Mouse (Mus musculus): ENCODE data around the gene Cc2d2a.

The Cc2d2a gene

DNA sequence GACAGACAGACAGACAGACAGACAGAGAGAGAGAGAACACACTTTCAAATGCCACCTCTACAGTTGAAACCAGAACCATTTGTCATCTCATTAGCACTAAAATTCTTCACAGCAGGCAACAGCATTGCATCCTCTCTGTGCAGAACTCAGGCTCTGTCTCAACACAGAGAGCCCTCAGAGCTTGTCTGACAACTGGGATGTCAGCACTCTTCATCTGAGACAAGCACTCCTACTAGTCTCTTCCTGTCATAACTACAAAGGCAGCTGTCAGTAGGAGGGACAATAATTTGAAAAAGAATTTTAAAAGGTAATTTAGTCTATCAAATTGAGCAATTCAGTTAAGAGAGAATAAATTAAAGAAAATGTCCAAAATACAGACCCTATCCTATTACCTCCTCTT, 37.1 kb downstream of the Cc2d2a start:
- Histone ChIP-seq H3K4me1 (replicated peaks; ENCODE audit: low read depth, low read length) (0 out of 2 replicates have a peak, but pooled peaks cover 4% of the 10 kb centered on the region), H3K4me3 (replicated peaks; ENCODE audit: low read length) (no peak overlapping the region), H3K36me3 (ENCODE audit: insufficient read depth, low read length) (peaks cover 15% of the 10 kb centered on the region), H3K9me3 (ENCODE audit: low read length) (peaks cover 8% of the 10 kb centered on the region; the same call in 1 of the 2 replicates), H3K27me3 (ENCODE audit: insufficient read depth, low read length) (no peaks in the 10 kb centered on the region)
- TF ChIP-seq CTCF (conservative IDR thresholded peaks at IDR 0.05; ENCODE audit: low read length) (no peak), POU5F1 (IDR thresholded peaks at IDR 0.05; ENCODE audit: borderline replicate concordance, low read length) (no peak), NANOG (IDR thresholded peaks at IDR 0.05; ENCODE audit: borderline replicate concordance, low read length) (no peak)

DNA sequence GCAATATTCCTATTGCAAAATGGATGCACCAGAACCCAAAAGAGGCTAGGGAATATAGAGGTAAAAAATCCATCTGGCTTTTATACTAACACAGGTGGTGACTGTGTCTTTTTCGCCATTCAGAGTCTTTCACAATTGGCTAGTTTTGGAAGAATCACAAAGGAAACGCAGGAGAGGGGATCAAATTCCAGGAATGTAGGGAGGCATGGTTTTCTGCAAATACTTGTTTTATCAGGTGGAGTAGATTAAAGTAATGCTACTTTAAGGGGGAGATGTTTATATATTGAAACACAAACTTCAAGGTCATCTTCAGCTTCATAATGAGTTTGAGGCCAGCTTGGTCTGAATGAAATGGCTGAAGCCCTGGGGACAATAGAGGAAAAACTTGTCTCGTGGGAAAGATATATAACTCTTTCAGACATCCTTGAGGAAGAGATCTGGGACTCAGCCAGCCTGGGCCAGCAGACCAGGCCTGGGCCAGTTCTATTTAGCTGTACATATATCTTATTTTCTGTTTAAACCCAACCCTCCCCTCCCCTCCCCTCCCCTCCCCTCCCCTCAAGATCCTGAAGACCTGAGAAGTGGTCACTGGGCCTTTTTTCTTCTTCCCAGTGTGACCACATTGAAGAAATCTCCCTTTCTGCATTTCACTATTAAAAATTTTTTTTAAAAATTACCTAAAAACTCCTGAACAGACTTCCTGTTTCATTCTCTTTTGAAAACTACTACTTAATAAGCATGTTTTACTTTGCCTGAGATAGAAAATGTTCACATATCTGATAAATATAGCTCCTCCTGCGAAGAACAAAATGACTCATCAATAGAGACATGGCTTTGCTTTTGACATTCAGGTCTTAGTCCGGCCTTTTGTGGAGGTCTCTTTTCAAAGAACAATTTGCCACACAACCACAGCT, 59.6 kb downstream of the Cc2d2a start:
- no peaks in the 10 kb centered on the region for H3K4me1 ChIP-seq (replicated peaks; ENCODE audit: low read depth, low read length)
- H3K4me3 ChIP-seq (replicated peaks; ENCODE audit: low read length) = no peak overlapping the region
- TF ChIP-seq NANOG (IDR thresholded peaks at IDR 0.05; ENCODE audit: borderline replicate concordance, low read length) (no peak), POU5F1 (IDR thresholded peaks at IDR 0.05; ENCODE audit: borderline replicate concordance, low read length) (no peak), CTCF (conservative IDR thresholded peaks at IDR 0.05; ENCODE audit: low read length) (no peak)
- no peaks in the 10 kb centered on the region for H3K27me3 ChIP-seq (ENCODE audit: insufficient read depth, low read length)
- no peaks in the 10 kb centered on the region for H3K9me3 ChIP-seq (ENCODE audit: low read length)
- peaks cover 14% of the 10 kb centered on the region; the same call in 1 of the 2 replicates for H3K36me3 ChIP-seq (ENCODE audit: insufficient read depth, low read length)

GRCm38 (mm10) chr5:43722452-43722783, 60.3 kb downstream of the Cc2d2a start:
- TF ChIP-seq NANOG (IDR thresholded peaks at IDR 0.05; ENCODE audit: borderline replicate concordance, low read length) = no peak
- no peak for TF ChIP-seq POU5F1 (IDR thresholded peaks at IDR 0.05; ENCODE audit: borderline replicate concordance, low read length)
- TF ChIP-seq CTCF (conservative IDR thresholded peaks at IDR 0.05; ENCODE audit: low read length) = no peak
- peaks cover 14% of the 10 kb centered on the region; the same call in 1 of the 2 replicates for H3K36me3 ChIP-seq (ENCODE audit: insufficient read depth, low read length)

GRCm38 (mm10) chr5:43723830-43724229, 61.7 kb downstream of the Cc2d2a start:
- Histone ChIP-seq H3K4me3 (replicated peaks; ENCODE audit: low read length) (no peak overlapping the region), H3K4me1 (replicated peaks; ENCODE audit: low read depth, low read length) (no peaks in the 10 kb centered on the region), H3K9me3 (ENCODE audit: low read length) (no peaks in the 10 kb centered on the region), H3K36me3 (ENCODE audit: insufficient read depth, low read length) (0 out of 2 replicates have a peak, but pooled peaks cover 12% of the 10 kb centered on the region), H3K27me3 (ENCODE audit: insufficient read depth, low read length) (no peaks in the 10 kb centered on the region)
- TF ChIP-seq CTCF (conservative IDR thresholded peaks at IDR 0.05; ENCODE audit: low read length) = no peak
- TF ChIP-seq NANOG (IDR thresholded peaks at IDR 0.05; ENCODE audit: borderline replicate concordance, low read length) = no peak
- TF ChIP-seq POU5F1 (IDR thresholded peaks at IDR 0.05; ENCODE audit: borderline replicate concordance, low read length) = no peak

More at GRCm38 (mm10) chr5:43722452-43722783, 60.3 kb downstream of the Cc2d2a start:
- Histone ChIP-seq H3K9me3 (ENCODE audit: low read length) (no peaks in the 10 kb centered on the region), H3K4me3 (replicated peaks; ENCODE audit: low read length) (no peak overlapping the region), H3K27me3 (ENCODE audit: insufficient read depth, low read length) (no peaks in the 10 kb centered on the region), H3K4me1 (replicated peaks; ENCODE audit: low read depth, low read length) (no peaks in the 10 kb centered on the region)

GRCm38 (mm10) chr5:43728375-43729165, 66.4 kb downstream of the Cc2d2a start:
- no peak overlapping the region for H3K4me3 ChIP-seq (replicated peaks; ENCODE audit: low read length)
- TF ChIP-seq POU5F1 (IDR thresholded peaks at IDR 0.05; ENCODE audit: borderline replicate concordance, low read length) (no peak), CTCF (conservative IDR thresholded peaks at IDR 0.05; ENCODE audit: low read length) (no peak), NANOG (IDR thresholded peaks at IDR 0.05; ENCODE audit: borderline replicate concordance, low read length) (no peak)
- H3K27me3 ChIP-seq (ENCODE audit: insufficient read depth, low read length) = no peaks in the 10 kb centered on the region
- H3K4me1 ChIP-seq (replicated peaks; ENCODE audit: low read depth, low read length) = no peaks in the 10 kb centered on the region
- 0 out of 2 replicates have a peak, but pooled peaks cover 5% of the 10 kb centered on the region for H3K36me3 ChIP-seq (ENCODE audit: insufficient read depth, low read length)
- H3K9me3 ChIP-seq (ENCODE audit: low read length) = no peaks in the 10 kb centered on the region

GRCm38 (mm10) chr5:43732381-43732780, 70.2 kb downstream of the Cc2d2a start:
- H3K36me3 ChIP-seq (ENCODE audit: insufficient read depth, low read length) = 0 out of 2 replicates have a peak, but pooled peaks cover 5% of the 10 kb centered on the region
- H3K9me3 ChIP-seq (ENCODE audit: low read length) = no peaks in the 10 kb centered on the region
- TF ChIP-seq POU5F1 (IDR thresholded peaks at IDR 0.05; ENCODE audit: borderline replicate concordance, low read length) = no peak
- TF ChIP-seq NANOG (IDR thresholded peaks at IDR 0.05; ENCODE audit: borderline replicate concordance, low read length) = no peak
- TF ChIP-seq CTCF (conservative IDR thresholded peaks at IDR 0.05; ENCODE audit: low read length) = no peak
- no peak overlapping the region for H3K4me3 ChIP-seq (replicated peaks; ENCODE audit: low read length)
- no peaks in the 10 kb centered on the region for H3K4me1 ChIP-seq (replicated peaks; ENCODE audit: low read depth, low read length)
- no peaks in the 10 kb centered on the region for H3K27me3 ChIP-seq (ENCODE audit: insufficient read depth, low read length)

- Histone ChIP-seq H3K27me3 (ENCODE audit: insufficient read depth, low read length) (no peaks in the 10 kb centered on the region), H3K4me1 (replicated peaks; ENCODE audit: low read depth, low read length) (peaks cover 5% of the 10 kb centered on the region; the same call in 1 of the 2 replicates), H3K9me3 (ENCODE audit: low read length) (no peaks in the 10 kb centered on the region), H3K4me3 (replicated peaks; ENCODE audit: low read length) (no peak overlapping the region), H3K36me3 (ENCODE audit: insufficient read depth, low read length) (peaks cover 38% of the 10 kb centered on the region)
- TF ChIP-seq NANOG (IDR thresholded peaks at IDR 0.05; ENCODE audit: borderline replicate concordance, low read length) (no peak), CTCF (conservative IDR thresholded peaks at IDR 0.05; ENCODE audit: low read length) (no peak), POU5F1 (IDR thresholded peaks at IDR 0.05; ENCODE audit: borderline replicate concordance, low read length) (no peak)
Observed at GRCm38 (mm10) chr5:43744187-43744586, 82.0 kb downstream of the Cc2d2a start.

DNA sequence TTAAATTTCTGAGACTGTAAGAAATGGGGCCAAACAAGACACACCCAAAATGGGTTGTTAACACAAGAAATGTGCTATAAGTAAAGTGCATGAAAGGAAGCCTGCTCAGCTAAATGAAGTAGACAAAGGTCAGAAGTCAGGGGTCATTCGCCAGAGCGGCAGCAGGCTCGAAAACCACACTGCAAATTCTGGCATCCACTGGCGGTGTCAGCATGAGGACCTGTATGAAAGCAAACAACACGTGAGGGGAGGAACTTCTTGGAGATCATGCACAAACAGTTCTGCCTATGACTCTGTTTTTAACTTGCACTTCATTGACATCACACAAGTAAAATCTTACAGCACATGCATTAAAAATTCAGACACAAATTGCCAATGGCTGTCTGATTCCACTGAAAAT, 83.0 kb downstream of the Cc2d2a start:
- Histone ChIP-seq H3K4me1 (replicated peaks; ENCODE audit: low read depth, low read length) (peaks cover 5% of the 10 kb centered on the region; the same call in 1 of the 2 replicates), H3K36me3 (ENCODE audit: insufficient read depth, low read length) (peaks cover 45% of the 10 kb centered on the region), H3K4me3 (replicated peaks; ENCODE audit: low read length) (no peak overlapping the region), H3K9me3 (ENCODE audit: low read length) (no peaks in the 10 kb centered on the region), H3K27me3 (ENCODE audit: insufficient read depth, low read length) (no peaks in the 10 kb centered on the region)
- TF ChIP-seq NANOG (IDR thresholded peaks at IDR 0.05; ENCODE audit: borderline replicate concordance, low read length) (no peak), POU5F1 (IDR thresholded peaks at IDR 0.05; ENCODE audit: borderline replicate concordance, low read length) (no peak), CTCF (conservative IDR thresholded peaks at IDR 0.05; ENCODE audit: low read length) (no peak)
